Mouse (Mus musculus) kidney, postnatal 0 days (tissue): ENCODE measurements around the gene Abhd6. TPM values are rescaled to one million over a fixed set of nuclear protein-coding genes. Genes with fewer than 3 reads are reported as not detected.

Source experiments
- ATAC-seq: fragments of 200-750 bp; cut with Nextera tagmentation; replicated peaks from 2 replicates; pipeline ENCODE4 v1.8.0; 2017; ENCODE audit warnings: low read depth, moderate number of reproducible peaks, moderate TSS enrichment, moderate library complexity; ENCODE audit not compliant: low FRiP score
- DNase-seq: peaks from one replicate; pipeline ENCODE4 v3.0.0-alpha.2; 2016; ENCODE audit warnings: low spot score
- H3K27ac ChIP-seq: fragments of 300-500 bp; sonication (generic); 2 replicates; pipeline ENCODE4 v1.5.1; 2014; ENCODE audit warnings: mild to moderate bottlenecking
- H3K27me3 ChIP-seq: fragments of 300-500 bp; sonication (generic); 2 replicates; pipeline ENCODE4 v1.6.1; 2014; ENCODE audit warnings: low read length, mixed read lengths; ENCODE audit not compliant: insufficient read depth
- H3K36me3 ChIP-seq: fragments of 300-500 bp; sonication (generic); 2 replicates; pipeline ENCODE4 v1.6.1; 2014; ENCODE audit warnings: low read length, mixed read lengths; ENCODE audit not compliant: insufficient read depth
- H3K4me1 ChIP-seq: fragments of 300-500 bp; sonication (generic); replicated peaks from 2 replicates; pipeline ENCODE4 v1.6.1; 2014; ENCODE audit warnings: antibody characterized with exemption, low read length, mixed read lengths; ENCODE audit not compliant: insufficient read depth
- H3K4me2 ChIP-seq: fragments of 300-500 bp; sonication (generic); 2 replicates; pipeline ENCODE4 v1.6.1; 2014; ENCODE audit warnings: mild to moderate bottlenecking, low read length, moderate library complexity, mixed read lengths
- H3K4me3 ChIP-seq: fragments of 300-500 bp; sonication (generic); replicated peaks from 2 replicates; pipeline ENCODE4 v1.5.1; 2014; ENCODE audit warnings: low read depth, low read length
- H3K9ac ChIP-seq: fragments of 300-500 bp; sonication (generic); 2 replicates; pipeline ENCODE4 v1.6.1; 2014; ENCODE audit warnings: low read depth, low read length
- H3K9me3 ChIP-seq: fragments of 300-500 bp; sonication (generic); replicated peaks from 2 replicates; pipeline ENCODE4 v1.6.1; 2016; ENCODE audit warnings: low read length, inconsistent platforms, mixed read lengths
- CTCF ChIP-seq: IDR thresholded peaks from 2 replicates; pipeline ENCODE4 v1.5.1; 2016; ENCODE audit warnings: antibody characterized with exemption, low read depth, mild to moderate bottlenecking, moderate library complexity
- WGBS: fragments of 180-500 bp; shearing (Covaris S2); extraction: QIAGEN DNeasy Blood & Tissue Kit; methylation state at CpG from one replicate; pipeline ENCODE4 v1.1.7; 2014; 5-methylcytosine and 5-hydroxymethylcytosine counted together
- polyA plus RNA-seq: library from polyadenylated mRNA; unstranded; fragments of >200 nt; fragmentation: Nextera tagmentation; extraction: Ambion mirVana; gene quantifications from 2 replicates; pipeline ENCODE4 v1.2.1, GENCODE M21; 2015

The Abhd6 gene
- polyA plus RNA-seq, 1 experiment from 2014 or later, result 41.6 TPM

GRCm38 (mm10) chr14:8045187-8045846 lies 42.6 kb downstream of the Abhd6 start:
- Histone ChIP-seq H3K4me1 (no peaks in the 10 kb centered on the region), H3K9me3 (no peaks in the 10 kb centered on the region), H3K36me3 (0 out of 2 replicates have a peak, but pooled peaks cover 10% of the 10 kb centered on the region), H3K27me3 (no peaks in the 10 kb centered on the region), H3K27ac (no peak overlapping the region), H3K4me2 (no peak overlapping the region), H3K9ac (no peak overlapping the region), H3K4me3 (no peak overlapping the region)
- no peak for TF ChIP-seq CTCF
- 85% methylated on average over 11 of the region's 11 CpGs for WGBS
- DNase-seq, result no peak
- no peak for ATAC-seq

GRCm38 (mm10) chr14:8046839-8047238 lies 44.1 kb downstream of the Abhd6 start:
- Histone ChIP-seq H3K9ac (no peak overlapping the region), H3K36me3 (0 out of 2 replicates have a peak, but pooled peaks cover 10% of the 10 kb centered on the region), H3K4me3 (no peak overlapping the region), H3K4me1 (no peaks in the 10 kb centered on the region), H3K9me3 (no peaks in the 10 kb centered on the region), H3K4me2 (no peak overlapping the region), H3K27me3 (no peaks in the 10 kb centered on the region), H3K27ac (no peak overlapping the region)
- ATAC-seq (no peak), DNase-seq (no peak)
- 95% methylated on average over 6 of the region's 6 CpGs for WGBS
- TF ChIP-seq CTCF, result no peak

DNA sequence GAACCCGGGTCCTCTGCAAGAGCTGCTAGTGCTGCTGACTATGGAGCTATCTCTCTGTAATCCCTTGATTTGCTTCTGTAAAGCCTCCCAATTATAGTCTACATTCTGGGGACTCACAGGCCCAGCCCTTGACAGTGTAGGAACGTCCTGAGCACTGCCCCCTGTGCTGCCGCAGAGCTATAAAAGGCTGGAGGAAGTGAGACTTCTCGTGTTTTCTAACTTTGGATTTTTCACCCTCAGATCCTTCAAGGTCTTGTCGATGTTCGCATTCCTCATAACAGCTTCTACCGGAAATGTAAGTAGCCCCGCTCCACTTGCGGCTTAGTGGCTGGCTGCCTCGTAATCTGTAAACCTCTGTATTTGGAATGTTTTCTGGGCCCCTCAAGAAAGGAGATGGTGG lies 46.6 kb downstream of the Abhd6 start:
- no peaks in the 10 kb centered on the region for H3K4me1 ChIP-seq
- no peak for TF ChIP-seq CTCF
- DNase-seq, result no peak
- H3K9me3 ChIP-seq, result no peaks in the 10 kb centered on the region
- no peak for ATAC-seq
- H3K4me2 ChIP-seq, result no peak overlapping the region
- H3K36me3 ChIP-seq, result 0 out of 2 replicates have a peak, but pooled peaks cover 9% of the 10 kb centered on the region
- H3K27me3 ChIP-seq, result no peaks in the 10 kb centered on the region
- no peak overlapping the region for H3K9ac ChIP-seq
- H3K4me3 ChIP-seq, result no peak overlapping the region
- H3K27ac ChIP-seq, result no peak overlapping the region
- 86% methylated on average over 10 of the region's 10 CpGs for WGBS

DNA sequence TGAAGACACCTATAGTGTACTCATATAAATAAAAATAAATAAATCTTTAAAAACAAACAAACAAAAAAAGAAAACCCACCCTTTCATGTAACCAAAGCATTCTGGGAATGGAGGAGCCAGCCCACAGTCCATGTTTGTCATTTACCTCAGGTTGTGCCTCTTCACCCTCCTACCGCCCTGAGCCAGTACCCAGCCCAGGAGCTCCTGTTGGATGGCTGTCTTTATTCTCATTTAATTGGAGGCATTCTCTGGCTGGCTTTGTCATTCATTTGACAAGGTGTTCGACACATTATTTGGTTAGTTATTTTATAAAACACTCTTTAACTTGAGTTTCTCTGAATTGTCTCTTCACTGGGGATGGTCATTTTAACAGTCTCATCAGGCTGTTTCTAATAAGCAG lies 49.2 kb downstream of the Abhd6 start:
- no peak for TF ChIP-seq CTCF
- H3K27me3 ChIP-seq, result no peaks in the 10 kb centered on the region
- no peak overlapping the region for H3K9ac ChIP-seq
- no peak overlapping the region for H3K4me3 ChIP-seq
- no peaks in the 10 kb centered on the region for H3K9me3 ChIP-seq
- no peak for ATAC-seq
- 87% methylated on average over 2 of the region's 2 CpGs for WGBS
- no peaks in the 10 kb centered on the region for H3K4me1 ChIP-seq
- 0 out of 2 replicates have a peak, but pooled peaks cover 9% of the 10 kb centered on the region for H3K36me3 ChIP-seq
- no peak for DNase-seq
- H3K4me2 ChIP-seq, result no peak overlapping the region
- no peak overlapping the region for H3K27ac ChIP-seq

- DNase-seq (no peak), ATAC-seq (no peak)
- Histone ChIP-seq H3K27ac (no peak overlapping the region), H3K36me3 (0 out of 2 replicates have a peak, but pooled peaks cover 8% of the 10 kb centered on the region), H3K27me3 (no peaks in the 10 kb centered on the region), H3K4me3 (no peak overlapping the region), H3K4me1 (no peaks in the 10 kb centered on the region), H3K4me2 (no peak overlapping the region), H3K9me3 (no peaks in the 10 kb centered on the region), H3K9ac (no peak overlapping the region)
- 96% methylated on average over 7 of the region's 7 CpGs for WGBS
- no peak for TF ChIP-seq CTCF
These were observed 50.0 kb downstream of the Abhd6 start for GRCm38 (mm10) chr14:8052661-8053060.

- Histone ChIP-seq H3K4me2 (no peak overlapping the region), H3K9ac (no peak overlapping the region), H3K36me3 (0 out of 2 replicates have a peak, but pooled peaks cover 3% of the 10 kb centered on the region), H3K4me1 (no peaks in the 10 kb centered on the region), H3K4me3 (no peak overlapping the region), H3K9me3 (no peaks in the 10 kb centered on the region), H3K27me3 (no peaks in the 10 kb centered on the region), H3K27ac (no peak overlapping the region)
- ATAC-seq, result no peak
- no peak for TF ChIP-seq CTCF
- 52% methylated on average over 17 of the region's 17 CpGs for WGBS
- DNase-seq, result no peak
These were observed 51.8 kb downstream of the Abhd6 start for GRCm38 (mm10) chr14:8054310-8055102.
